Mouse (Mus musculus) midbrain, embryonic 11.5 days (tissue): ENCODE results near the gene Astn1. TPM values are rescaled to one million over a fixed set of nuclear protein-coding genes. Genes with fewer than 3 reads are reported as not detected.

ENCODE experiments used
- ATAC-seq: fragments of 200-750 bp; cut with Nextera tagmentation; 2 replicates; pipeline ENCODE4 v1.8.0; 2017; ENCODE audit warnings: moderate TSS enrichment, moderate library complexity; ENCODE audit not compliant: low FRiP score
- DNase-seq: peaks from one replicate; pipeline ENCODE4 v3.0.0; 2015; ENCODE audit warnings: low spot score; ENCODE audit errors: missing footprints
- H3K27ac ChIP-seq: fragments of 300-500 bp; sonication (generic); 2 replicates; pipeline ENCODE4 v1.5.1; 2014; ENCODE audit warnings: low read depth, low read length
- H3K27me3 ChIP-seq: fragments of 300-500 bp; sonication (generic); 2 replicates; pipeline ENCODE4 v1.6.1; 2014; ENCODE audit warnings: mild to moderate bottlenecking, low read length, moderate library complexity, mixed read lengths; ENCODE audit not compliant: control insufficient read depth, insufficient read depth
- H3K36me3 ChIP-seq: fragments of 300-500 bp; sonication (generic); 2 replicates; pipeline ENCODE4 v1.6.1; 2014; ENCODE audit warnings: mild to moderate bottlenecking, low read length, moderate library complexity, mixed read lengths; ENCODE audit not compliant: control insufficient read depth, insufficient read depth
- H3K4me1 ChIP-seq: fragments of 300-500 bp; sonication (generic); 2 replicates; pipeline ENCODE4 v1.6.1; 2014; ENCODE audit warnings: low read length; ENCODE audit not compliant: control insufficient read depth, insufficient read depth
- H3K4me2 ChIP-seq: fragments of 300-500 bp; sonication (generic); 2 replicates; pipeline ENCODE4 v1.6.1; 2014; ENCODE audit warnings: mild to moderate bottlenecking, moderate library complexity
- H3K4me3 ChIP-seq: fragments of 300-500 bp; sonication (generic); 2 replicates; pipeline ENCODE4 v1.5.1; 2014; ENCODE audit warnings: low read depth, low read length
- H3K9ac ChIP-seq: fragments of 300-500 bp; sonication (generic); 2 replicates; pipeline ENCODE4 v1.6.1; 2014; ENCODE audit warnings: low read length
- H3K9me3 ChIP-seq: fragments of 300-500 bp; sonication (generic); 2 replicates; pipeline ENCODE4 v1.6.1; 2016; ENCODE audit warnings: low read length; ENCODE audit not compliant: control insufficient read depth
- WGBS: fragments of 180-500 bp; shearing (Covaris S2); extraction: QIAGEN DNeasy Blood & Tissue Kit; methylation state at CpG from one replicate; pipeline ENCODE4 v1.1.7; 2014; 5-methylcytosine and 5-hydroxymethylcytosine counted together
- polyA plus RNA-seq: library from polyadenylated mRNA; unstranded; fragments of >200 nt; fragmentation: Nextera tagmentation; extraction: Ambion mirVana; gene quantifications from 2 replicates; pipeline ENCODE4 v1.2.1, GENCODE M21; 2014

The Astn1 gene
- polyA plus RNA-seq, 1 experiment from 2014 or later, result 20.1 TPM

DNA sequence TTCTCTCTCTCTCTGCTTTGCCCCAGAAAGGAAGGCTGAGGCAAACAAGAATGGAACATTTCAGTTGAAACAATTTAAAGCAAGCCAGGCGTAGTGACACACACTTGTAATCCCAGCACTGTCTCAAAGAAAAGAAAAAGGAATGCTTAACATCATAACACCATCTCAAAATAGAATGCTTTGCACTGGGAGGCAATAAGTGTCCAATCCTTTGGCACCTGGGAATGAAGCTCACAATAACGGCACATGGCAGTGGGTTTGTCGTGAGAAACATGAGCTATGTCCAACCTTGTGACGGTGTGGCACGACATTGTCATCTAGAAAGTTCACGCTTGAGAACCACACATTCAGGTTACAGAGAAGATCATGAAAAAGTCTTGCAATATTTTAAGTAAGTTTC is 191.3 kb downstream of the Astn1 start:
- 72% methylated on average over 6 of the region's 6 CpGs for WGBS
- Histone ChIP-seq H3K27ac (peak overlapping the region; percentile 84), H3K36me3 (no peaks in the 10 kb centered on the region), H3K9ac (peak overlapping the region; percentile 44; the same call in 1 of the 2 replicates), H3K4me1 (peaks cover 42% of the 10 kb centered on the region), H3K4me3 (peak overlapping the region; percentile 16; the same call in 1 of the 2 replicates), H3K4me2 (peak overlapping the region; percentile 18), H3K27me3 (no peaks in the 10 kb centered on the region), H3K9me3 (no peaks in the 10 kb centered on the region)
- no peak for DNase-seq
- no peak for ATAC-seq

DNA sequence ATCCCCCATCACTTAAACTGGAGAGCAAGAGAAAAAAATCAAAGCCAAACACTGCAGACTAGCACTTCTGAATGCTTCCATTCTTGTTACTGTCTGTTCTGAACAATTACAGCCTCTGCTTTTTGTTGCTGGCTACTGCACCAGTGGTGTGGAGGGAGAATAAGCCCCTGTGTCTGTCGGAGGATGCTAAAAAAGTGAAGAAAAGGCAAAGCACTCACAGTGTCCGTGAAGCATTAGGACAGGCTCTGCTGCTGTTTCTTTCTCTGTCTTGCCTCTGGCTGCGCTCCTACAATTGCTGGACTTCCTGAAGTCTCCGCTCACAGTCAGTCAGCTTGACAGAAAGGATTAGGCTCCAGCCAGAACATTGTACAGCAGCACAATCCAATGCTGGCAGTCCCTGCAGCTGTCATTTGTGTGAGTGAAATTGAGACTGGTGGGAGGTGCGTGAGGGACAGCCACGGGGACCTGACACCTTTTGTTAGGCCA is 192.0 kb downstream of the Astn1 start:
- no peaks in the 10 kb centered on the region for H3K36me3 ChIP-seq
- peak overlapping the region; percentile 27; the same call in 1 of the 2 replicates for H3K9ac ChIP-seq
- peak overlapping the region; percentile 18 for H3K4me2 ChIP-seq
- peaks cover 37% of the 10 kb centered on the region for H3K4me1 ChIP-seq
- WGBS, result 4% methylated on average over 6 of the region's 6 CpGs
- no peaks in the 10 kb centered on the region for H3K27me3 ChIP-seq
- peak overlapping the region; percentile 16; the same call in 1 of the 2 replicates for H3K4me3 ChIP-seq
- DNase-seq (peak; percentile 93), ATAC-seq (peak; percentile 88)
- peak overlapping the region; percentile 84 for H3K27ac ChIP-seq
- no peaks in the 10 kb centered on the region for H3K9me3 ChIP-seq

DNA sequence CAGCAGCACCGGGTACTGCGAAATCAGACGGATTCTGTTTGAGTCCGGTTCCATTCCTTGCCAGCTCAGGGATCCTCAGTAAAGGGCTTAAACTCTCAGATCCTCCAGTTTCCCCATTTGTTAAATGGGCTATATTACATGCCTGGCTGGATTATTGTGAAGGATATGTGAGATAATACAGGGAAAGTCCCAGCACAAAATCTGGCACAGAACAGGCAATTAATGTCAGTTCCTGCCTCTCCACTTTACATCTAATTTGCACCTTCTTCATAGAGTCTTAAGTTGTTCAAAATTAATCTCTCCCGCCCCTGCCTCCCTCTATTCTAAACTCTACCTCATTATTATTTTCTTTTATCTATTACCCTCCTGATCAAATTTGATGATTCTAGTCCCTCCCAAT is 211.1 kb downstream of the Astn1 start:
- Histone ChIP-seq H3K36me3 (no peaks in the 10 kb centered on the region), H3K4me3 (no peak overlapping the region), H3K27ac (no peak overlapping the region), H3K9ac (no peak overlapping the region), H3K9me3 (no peaks in the 10 kb centered on the region), H3K4me1 (no peaks in the 10 kb centered on the region), H3K27me3 (no peaks in the 10 kb centered on the region), H3K4me2 (no peak overlapping the region)
- no peak for ATAC-seq
- WGBS, result 96% methylated on average over 5 of the region's 5 CpGs
- no peak for DNase-seq

DNA sequence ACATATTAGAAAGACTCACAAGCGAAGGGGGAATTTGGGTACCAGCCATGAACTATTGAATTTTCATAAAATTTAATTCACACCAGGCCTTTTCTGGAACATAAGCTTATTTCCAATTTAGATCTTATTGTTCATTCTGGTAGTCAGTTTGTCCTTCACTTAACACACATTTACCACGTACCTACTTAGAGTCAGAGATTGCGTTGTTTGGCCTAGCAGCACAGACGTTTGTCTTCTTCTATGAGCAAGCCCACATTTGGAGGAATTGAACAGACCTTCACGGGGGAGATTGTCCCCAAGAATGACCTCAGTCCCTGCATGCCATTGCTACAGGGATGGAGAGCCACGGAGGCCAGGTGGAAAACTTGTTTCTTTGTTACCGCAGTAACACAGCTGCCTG is 211.5 kb downstream of the Astn1 start:
- H3K4me1 ChIP-seq, result no peaks in the 10 kb centered on the region
- no peak overlapping the region for H3K9ac ChIP-seq
- no peak overlapping the region for H3K4me2 ChIP-seq
- no peak overlapping the region for H3K27ac ChIP-seq
- 93% methylated on average over 7 of the region's 7 CpGs for WGBS
- H3K4me3 ChIP-seq, result no peak overlapping the region
- no peaks in the 10 kb centered on the region for H3K9me3 ChIP-seq
- DNase-seq, result no peak
- no peaks in the 10 kb centered on the region for H3K27me3 ChIP-seq
- ATAC-seq, result no peak
- no peaks in the 10 kb centered on the region for H3K36me3 ChIP-seq

DNA sequence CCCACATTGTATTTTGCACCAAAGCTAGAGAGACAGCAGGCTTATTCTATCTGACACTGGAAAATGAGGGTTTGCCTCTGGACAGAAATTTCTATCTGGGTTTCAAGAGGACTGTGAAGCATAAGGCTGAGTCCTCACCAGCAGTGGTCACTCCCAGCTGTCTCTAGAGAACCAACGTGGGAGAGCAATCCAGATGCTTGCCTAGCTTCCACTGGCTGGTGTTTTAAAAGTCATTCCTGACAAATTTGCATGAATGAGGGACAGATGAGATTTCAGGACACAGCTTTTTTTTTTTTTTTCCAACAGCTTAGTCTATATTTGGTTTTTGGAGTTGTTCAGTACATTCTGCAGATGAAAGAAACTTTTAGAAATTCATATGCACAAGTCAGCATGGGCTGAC is 213.9 kb downstream of the Astn1 start:
- Histone ChIP-seq H3K36me3 (no peaks in the 10 kb centered on the region), H3K4me1 (no peaks in the 10 kb centered on the region), H3K4me2 (no peak overlapping the region), H3K27ac (no peak overlapping the region), H3K9me3 (no peaks in the 10 kb centered on the region), H3K4me3 (no peak overlapping the region), H3K9ac (no peak overlapping the region), H3K27me3 (no peaks in the 10 kb centered on the region)
- 66% methylated on average over 1 of the region's 1 CpGs for WGBS
- ATAC-seq (no peak), DNase-seq (no peak)

DNA sequence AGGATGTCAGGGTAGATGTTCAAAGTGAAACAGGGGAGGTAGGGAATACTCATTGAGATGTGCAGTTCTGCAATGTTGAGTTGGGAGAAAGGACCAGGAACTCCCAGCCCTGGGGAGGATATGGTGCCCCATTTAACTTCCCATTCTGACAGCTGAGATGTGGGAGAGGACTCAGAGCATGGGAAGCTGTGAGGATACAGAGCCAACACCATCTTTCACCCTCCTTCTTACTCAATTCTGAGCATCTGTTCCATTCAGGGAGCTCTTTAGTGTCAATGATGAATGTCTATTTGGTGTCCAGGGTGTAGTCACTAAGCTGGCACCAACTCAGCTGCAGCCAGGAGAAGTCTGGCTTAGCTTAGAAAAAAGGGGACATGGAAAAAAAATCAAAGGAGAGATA is 219.7 kb downstream of the Astn1 start:
- Histone ChIP-seq H3K9me3 (no peaks in the 10 kb centered on the region), H3K36me3 (no peaks in the 10 kb centered on the region), H3K4me3 (no peak overlapping the region), H3K4me2 (no peak overlapping the region), H3K27ac (no peak overlapping the region), H3K4me1 (no peaks in the 10 kb centered on the region), H3K9ac (no peak overlapping the region), H3K27me3 (no peaks in the 10 kb centered on the region)
- ATAC-seq (no peak), DNase-seq (no peak)

DNA sequence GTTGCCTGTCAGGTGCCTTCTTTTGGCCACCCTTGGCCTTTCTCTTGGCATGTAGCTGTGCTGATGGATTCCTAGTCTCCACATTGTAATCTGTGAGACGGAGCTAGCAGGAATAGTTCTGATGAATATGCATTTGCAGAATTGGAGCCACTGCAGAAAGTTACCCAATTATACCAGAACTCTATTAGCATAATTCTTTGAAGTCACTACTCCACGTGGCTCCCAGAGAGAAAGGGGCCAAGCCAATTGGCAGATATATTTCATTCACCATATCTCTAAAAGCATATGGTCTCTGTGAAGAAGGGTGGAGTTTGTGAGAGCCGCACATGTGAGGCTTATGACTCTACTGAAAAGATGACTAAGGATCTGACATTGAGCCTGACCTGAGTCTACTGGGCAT is 226.8 kb downstream of the Astn1 start:
- no peaks in the 10 kb centered on the region for H3K9me3 ChIP-seq
- no peak overlapping the region for H3K9ac ChIP-seq
- H3K27ac ChIP-seq, result no peak overlapping the region
- DNase-seq (no peak), ATAC-seq (no peak)
- H3K27me3 ChIP-seq, result no peaks in the 10 kb centered on the region
- WGBS, result 78% methylated on average over 3 of the region's 3 CpGs
- no peak overlapping the region for H3K4me3 ChIP-seq
- no peaks in the 10 kb centered on the region for H3K4me1 ChIP-seq
- H3K4me2 ChIP-seq, result no peak overlapping the region
- H3K36me3 ChIP-seq, result peaks cover 2% of the 10 kb centered on the region; the same call in 1 of the 2 replicates

DNA sequence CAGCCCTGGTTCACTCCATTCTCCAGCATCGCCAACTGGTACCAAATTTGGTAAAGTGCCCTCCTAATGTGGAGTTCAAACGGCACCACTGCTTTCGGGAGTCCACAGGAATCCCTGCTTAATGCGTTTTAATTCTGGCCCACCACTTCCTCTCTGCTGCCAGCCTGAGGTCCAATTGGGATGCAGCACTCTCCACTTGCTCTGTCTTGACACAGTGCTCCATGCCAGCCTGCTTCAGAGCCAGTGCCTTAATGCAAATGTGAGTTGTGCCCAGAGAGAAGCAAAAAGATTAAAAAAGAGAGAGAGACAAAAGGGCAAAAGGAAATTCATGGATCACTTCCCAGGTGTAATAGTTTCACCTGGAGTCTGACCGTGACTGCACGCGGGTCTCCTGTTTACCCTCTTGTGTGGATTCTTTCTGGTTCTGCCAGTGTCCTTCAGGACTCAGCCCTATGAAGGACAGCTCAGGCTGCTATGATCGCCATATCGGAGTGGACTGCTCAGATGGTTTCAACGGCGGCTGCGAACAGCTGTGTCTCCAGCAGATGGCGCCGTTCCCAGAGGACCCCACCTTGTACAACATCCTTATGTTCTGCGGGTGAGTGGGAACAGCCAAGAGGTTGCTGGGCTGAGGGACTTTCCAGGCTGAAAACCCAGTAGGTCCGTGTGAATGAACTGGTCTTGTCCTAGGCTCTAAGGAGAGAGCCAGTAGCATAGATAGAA is 234.8 kb downstream of the Astn1 start:
- no peaks in the 10 kb centered on the region for H3K4me1 ChIP-seq
- no peaks in the 10 kb centered on the region for H3K36me3 ChIP-seq
- ATAC-seq (peak; percentile 74), DNase-seq (peak; percentile 93)
- H3K4me3 ChIP-seq, result no peak overlapping the region
- H3K9me3 ChIP-seq, result no peaks in the 10 kb centered on the region
- H3K27ac ChIP-seq, result no peak overlapping the region
- no peaks in the 10 kb centered on the region for H3K27me3 ChIP-seq
- WGBS, result 42% methylated on average over 16 of the region's 16 CpGs
- H3K9ac ChIP-seq, result no peak overlapping the region
- H3K4me2 ChIP-seq, result no peak overlapping the region

DNA sequence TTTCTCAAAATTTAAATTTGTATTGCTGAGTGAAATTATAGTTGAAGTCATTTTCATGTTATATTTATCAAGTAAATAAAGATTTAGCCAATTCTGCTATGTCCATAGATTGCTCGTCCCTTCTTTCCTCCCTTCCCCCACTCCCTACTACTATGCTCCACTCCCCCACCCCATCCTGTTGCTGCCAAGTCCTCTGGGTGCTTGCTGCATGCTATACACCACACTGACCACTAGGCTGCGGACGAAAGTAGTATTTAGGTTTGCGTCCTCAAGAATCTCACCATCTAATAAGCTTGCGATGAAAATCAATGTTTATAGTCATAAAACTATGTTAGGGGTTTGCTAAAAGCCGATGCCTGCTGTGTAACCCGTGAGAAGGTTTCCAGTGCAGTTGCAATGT is 235.9 kb downstream of the Astn1 start:
- no peaks in the 10 kb centered on the region for H3K36me3 ChIP-seq
- H3K9ac ChIP-seq, result no peak overlapping the region
- H3K9me3 ChIP-seq, result no peaks in the 10 kb centered on the region
- no peak overlapping the region for H3K27ac ChIP-seq
- 83% methylated on average over 7 of the region's 7 CpGs for WGBS
- H3K4me2 ChIP-seq, result no peak overlapping the region
- H3K27me3 ChIP-seq, result no peaks in the 10 kb centered on the region
- ATAC-seq (no peak), DNase-seq (no peak)
- H3K4me3 ChIP-seq, result no peak overlapping the region
- H3K4me1 ChIP-seq, result 0 out of 2 replicates have a peak, but pooled peaks cover under 1% of the 10 kb centered on the region
